Mouse (Mus musculus) forebrain, embryonic 14.5 days (tissue): ENCODE measurements around the gene Med29. TPM values are rescaled to one million over a fixed set of nuclear protein-coding genes. Genes with fewer than 3 reads are reported as not detected.

Experiments used
- ATAC-seq: fragments of 200-750 bp; cut with Nextera tagmentation; 2 replicates; pipeline ENCODE4 v1.8.0; 2017; ENCODE audit warnings: mild to moderate bottlenecking, moderate library complexity
- DNase-seq: peaks from one replicate; pipeline ENCODE4 v3.0.0-alpha.2; 2015; ENCODE audit warnings: low spot score
- H3K27ac ChIP-seq: fragments of 300-500 bp; sonication (generic); 2 replicates; pipeline ENCODE4 v1.5.1; 2014; ENCODE audit warnings: low read depth, mild to moderate bottlenecking, control low read depth, low read length, moderate library complexity
- H3K27me3 ChIP-seq: fragments of 300-500 bp; sonication (generic); replicated peaks from 2 replicates; pipeline ENCODE4 v1.6.1; 2014; ENCODE audit warnings: low read length, control low read depth, mixed read lengths; ENCODE audit not compliant: control insufficient read depth, insufficient read depth
- H3K36me3 ChIP-seq: fragments of 300-500 bp; sonication (generic); 2 replicates; pipeline ENCODE4 v1.6.1; 2014; ENCODE audit warnings: low read length, control low read depth; ENCODE audit not compliant: control insufficient read depth, insufficient read depth
- H3K4me1 ChIP-seq: fragments of 300-500 bp; sonication (generic); 2 replicates; pipeline ENCODE4 v1.6.1; 2014; ENCODE audit warnings: antibody characterized with exemption, low read length, control low read depth; ENCODE audit not compliant: control insufficient read depth, insufficient read depth
- H3K4me2 ChIP-seq: fragments of 300-500 bp; sonication (generic); 2 replicates; pipeline ENCODE4 v1.6.1; 2014; ENCODE audit warnings: mild to moderate bottlenecking, control low read depth, low read length
- H3K4me3 ChIP-seq: fragments of 300-500 bp; sonication (generic); 2 replicates; pipeline ENCODE4 v1.5.1; 2014; ENCODE audit warnings: low read depth, low read length, control low read depth
- H3K9ac ChIP-seq: fragments of 300-500 bp; sonication (generic); 2 replicates; pipeline ENCODE4 v1.6.1; 2014; ENCODE audit warnings: mild to moderate bottlenecking, low read length, control low read depth, moderate library complexity
- H3K9me3 ChIP-seq: fragments of 300-500 bp; sonication (generic); replicated peaks from 2 replicates; pipeline ENCODE4 v1.6.1; 2016; ENCODE audit warnings: low read length, control low read depth, mixed read lengths; ENCODE audit not compliant: control insufficient read depth
- WGBS: fragments of 180-500 bp; shearing (Covaris S2); extraction: QIAGEN DNeasy Blood & Tissue Kit; methylation state at CpG from one replicate; pipeline ENCODE4 v1.1.7; 2014; 5-methylcytosine and 5-hydroxymethylcytosine counted together
- polyA plus RNA-seq: library from polyadenylated mRNA; unstranded; fragments of >200 nt; fragmentation: Nextera tagmentation; extraction: Ambion mirVana; gene quantifications from 2 replicates; pipeline ENCODE4 v1.2.1, GENCODE M21; 2014

Med29 gene
- polyA plus RNA-seq, 1 experiment from 2014 or later = 52.9 TPM

GRCm38 (mm10) chr7:28380237-28381016 lies 12.1 kb downstream of the Med29 start, which contains the start of gene Zfp36:
TSS of gene Zfp36 (minus strand) at chr7:28380253.
- DNase-seq = no peak

DNA sequence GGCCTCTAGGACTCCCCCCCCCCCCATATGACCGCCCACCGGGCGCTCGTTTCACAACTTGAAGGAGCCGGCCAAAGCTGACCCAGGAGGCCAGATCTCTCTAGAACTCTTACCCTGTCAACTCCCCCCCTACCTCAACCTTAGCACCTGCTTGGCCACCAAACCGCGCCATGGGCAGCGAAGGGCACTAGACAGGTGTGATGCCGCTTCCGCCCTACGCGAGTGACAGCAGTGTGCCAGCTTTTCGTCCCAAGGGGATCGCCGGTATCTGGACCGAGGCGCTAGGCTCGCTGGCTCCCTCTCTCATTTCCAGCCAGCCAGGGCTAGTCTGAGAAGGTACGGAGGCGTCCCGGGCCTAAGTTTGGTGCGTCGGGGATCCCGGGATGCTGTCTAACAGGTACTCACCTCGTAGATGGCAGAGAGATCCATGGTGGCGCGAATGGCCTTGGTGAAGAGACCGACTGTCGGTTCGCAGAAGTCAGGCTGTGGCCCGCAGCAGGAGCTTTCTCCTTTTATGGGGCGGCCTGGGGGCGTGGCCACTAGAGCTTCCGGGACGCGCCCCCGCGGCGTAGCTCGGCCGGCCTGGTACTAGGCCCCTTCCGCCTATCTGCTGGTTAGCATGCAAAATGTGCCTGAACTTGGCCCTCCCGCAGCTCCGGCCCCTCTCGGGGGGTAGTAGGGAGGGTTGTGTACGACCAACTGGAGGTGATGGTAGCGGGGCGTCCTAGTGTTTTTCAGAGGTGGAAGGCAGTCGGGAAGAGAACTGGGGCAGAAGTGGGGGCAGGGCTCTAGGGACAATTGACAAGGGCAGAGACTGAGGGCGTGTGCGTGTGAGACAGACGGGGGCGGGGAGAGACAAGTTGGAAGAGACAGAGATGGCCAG lies 13.5 kb downstream of the Med29 start:
- H3K27me3 ChIP-seq = no peaks in the 10 kb centered on the region
- WGBS = 1% methylated on average over 53 of the region's 53 CpGs
- H3K27ac ChIP-seq = peak overlapping the region; percentile 58
- no peaks in the 10 kb centered on the region for H3K9me3 ChIP-seq
- H3K36me3 ChIP-seq = no peaks in the 10 kb centered on the region
- H3K4me3 ChIP-seq = peak overlapping the region; percentile 51
- peaks cover 33% of the 10 kb centered on the region for H3K4me1 ChIP-seq
- H3K4me2 ChIP-seq = peak overlapping the region; percentile 81
- ATAC-seq = peak; percentile 64
- H3K9ac ChIP-seq = peak overlapping the region; percentile 74
- DNase-seq = peak; percentile 86

More at GRCm38 (mm10) chr7:28380237-28381016, 12.1 kb downstream of the Med29 start, which contains the start of gene Zfp36:
- H3K4me3 ChIP-seq = peak within 1 kb of the TSS; percentile 51
- H3K4me1 ChIP-seq = peaks cover 33% of the 10 kb centered on the region
- no peaks in the 10 kb centered on the region for H3K9me3 ChIP-seq
- H3K4me2 ChIP-seq = peak within 1 kb of the TSS; percentile 81
- H3K27me3 ChIP-seq = no peaks in the 10 kb centered on the region
- H3K27ac ChIP-seq = peak within 1 kb of the TSS; percentile 58
- H3K36me3 ChIP-seq = peaks cover 5% of the 10 kb centered on the region; the same call in 1 of the 2 replicates
- 57% methylated on average over 17 of the region's 17 CpGs for WGBS
- ATAC-seq = no peak
- H3K9ac ChIP-seq = peak within 1 kb of the TSS; percentile 74

DNA sequence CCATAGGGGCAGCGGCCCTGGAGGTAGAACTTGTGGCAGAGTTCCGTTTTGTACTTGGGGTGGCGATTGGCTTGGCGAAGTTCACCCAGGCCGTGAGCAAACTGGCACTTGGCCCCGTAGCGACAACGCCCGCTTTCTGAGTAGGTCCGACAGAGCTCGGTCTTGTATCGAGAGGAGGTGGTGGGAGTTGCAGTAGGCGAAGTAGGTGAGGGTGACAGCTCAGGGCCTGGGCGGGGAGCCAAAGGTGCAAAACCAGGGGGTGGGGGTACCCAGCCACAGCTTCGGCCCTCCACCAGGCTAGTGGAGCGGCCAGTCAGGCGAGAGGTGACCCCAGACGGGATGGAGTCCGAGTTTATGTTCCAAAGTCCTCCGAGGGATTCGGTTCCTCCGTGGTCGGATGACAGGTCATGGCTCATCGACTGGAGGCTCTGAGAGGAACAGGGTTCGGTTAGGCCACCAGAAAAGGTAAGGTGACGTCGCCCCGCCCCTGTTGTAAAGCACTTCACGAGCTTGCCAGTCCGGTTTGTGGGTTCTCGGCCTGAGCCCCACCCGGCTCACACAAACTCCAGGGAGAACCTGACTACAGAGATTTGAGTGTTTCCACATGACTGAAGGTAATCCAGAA lies 14.3 kb downstream of the Med29 start:
- WGBS = 57% methylated on average over 32 of the region's 32 CpGs

DNA sequence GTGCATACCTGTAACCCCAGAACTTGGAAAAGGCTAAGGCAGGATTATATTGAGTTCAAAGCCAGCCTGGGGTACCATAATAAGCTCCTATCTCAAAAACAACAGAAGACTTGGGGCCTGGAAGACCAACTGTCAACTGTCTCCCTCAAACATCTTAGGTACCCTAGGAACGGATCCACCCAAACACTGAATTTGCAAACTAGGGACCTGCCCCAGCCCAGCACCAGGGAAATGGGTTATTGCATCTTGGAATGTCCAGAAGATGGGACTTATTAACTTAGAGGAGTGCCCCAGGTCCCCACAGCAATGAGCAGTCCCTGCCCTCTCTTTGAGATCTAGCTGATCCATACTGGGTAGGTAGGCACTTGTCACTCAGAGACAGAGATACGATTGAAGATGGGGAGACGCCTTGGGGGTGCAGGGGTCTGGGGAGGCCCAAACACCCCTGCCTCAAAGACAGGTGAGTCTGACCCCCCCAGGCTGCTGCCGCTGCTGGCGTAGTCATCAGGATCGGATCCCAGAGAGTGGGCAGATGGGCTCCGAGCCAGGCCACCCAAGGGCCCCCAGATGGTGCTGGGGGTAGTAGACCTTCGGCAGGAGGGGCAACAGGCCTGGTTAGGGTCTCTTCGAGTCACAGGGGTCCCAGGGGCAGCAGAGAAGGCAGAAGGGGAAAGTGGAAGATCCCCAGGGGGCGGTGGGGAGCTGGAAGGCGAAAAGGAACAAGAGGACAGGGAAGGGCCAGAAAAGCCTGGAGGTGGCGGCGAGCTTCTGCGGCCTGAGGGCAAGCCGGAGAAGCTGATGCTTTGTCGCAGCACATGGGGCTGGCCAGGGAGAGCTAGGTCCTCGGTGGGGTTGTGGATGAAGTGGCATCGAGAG lies 15.1 kb downstream of the Med29 start:
- DNase-seq (no peak), ATAC-seq (no peak)
- H3K4me3 ChIP-seq = peak overlapping the region; percentile 51
- H3K9me3 ChIP-seq = no peaks in the 10 kb centered on the region
- no peaks in the 10 kb centered on the region for H3K36me3 ChIP-seq
- 79% methylated on average over 18 of the region's 18 CpGs for WGBS
- no peak overlapping the region for H3K27ac ChIP-seq
- H3K4me1 ChIP-seq = peaks cover 33% of the 10 kb centered on the region
- H3K9ac ChIP-seq = 0 out of 2 replicates have a peak overlapping the region, but pooled peaks have one; percentile 3
- H3K27me3 ChIP-seq = no peaks in the 10 kb centered on the region
- peak overlapping the region; percentile 81; the same call in 1 of the 2 replicates for H3K4me2 ChIP-seq

More for the DNA sequence above, 14.3 kb downstream of the Med29 start:
- ATAC-seq = no peak
- Histone ChIP-seq H3K27ac (no peak overlapping the region), H3K27me3 (no peaks in the 10 kb centered on the region), H3K9ac (peak overlapping the region; percentile 74), H3K4me3 (peak overlapping the region; percentile 51), H3K9me3 (no peaks in the 10 kb centered on the region), H3K4me1 (peaks cover 33% of the 10 kb centered on the region), H3K4me2 (peak overlapping the region; percentile 81), H3K36me3 (no peaks in the 10 kb centered on the region)
- DNase-seq = no peak

- Histone ChIP-seq H3K4me1 (peaks cover 25% of the 10 kb centered on the region), H3K4me2 (peak overlapping the region; percentile 58), H3K27ac (peak overlapping the region; percentile 79), H3K27me3 (no peaks in the 10 kb centered on the region), H3K9me3 (no peaks in the 10 kb centered on the region), H3K9ac (peak overlapping the region; percentile 55), H3K36me3 (no peaks in the 10 kb centered on the region), H3K4me3 (peak overlapping the region; percentile 28)
- WGBS = 8% methylated on average over 30 of the region's 30 CpGs
- no peak for ATAC-seq
- DNase-seq = no peak
Measured at GRCm38 (mm10) chr7:28376011-28376771, 16.3 kb downstream of the Med29 start.

DNA sequence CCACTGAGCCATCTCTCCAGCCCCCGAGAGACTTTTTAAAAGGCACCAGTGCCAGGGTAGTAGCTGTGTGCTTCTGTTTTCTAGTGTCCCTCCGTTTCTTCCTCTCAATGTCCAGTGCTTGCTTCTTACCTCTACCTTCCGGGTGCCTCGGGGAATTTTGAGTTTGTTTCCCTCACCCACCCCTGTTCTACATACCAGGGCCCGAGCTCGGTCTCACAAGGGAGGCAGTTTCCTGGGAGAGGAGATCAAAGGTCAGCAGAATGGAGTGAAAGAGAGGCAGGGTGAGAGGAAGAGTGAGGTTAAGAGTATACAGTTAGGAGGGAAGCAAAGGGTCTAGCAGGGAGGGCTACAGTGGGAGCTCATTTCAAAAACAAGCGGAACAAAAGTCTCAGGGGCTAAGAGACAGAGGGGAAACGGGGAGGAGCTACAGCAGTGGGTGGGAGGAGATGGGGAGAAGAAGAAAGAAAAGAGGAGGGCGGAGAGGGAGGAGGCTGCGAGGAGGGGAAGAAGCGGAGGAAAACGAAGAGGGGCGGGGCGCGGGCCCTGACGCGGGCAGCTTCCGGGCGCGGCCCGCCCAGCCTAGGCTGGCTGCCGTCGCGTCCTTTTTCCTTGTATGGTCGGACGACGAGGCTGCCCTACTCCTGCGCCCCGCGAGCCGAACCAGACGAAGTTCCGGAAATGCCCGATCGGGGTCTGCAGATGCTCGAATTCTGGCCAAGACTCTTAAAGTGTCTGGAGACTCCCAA lies 17.2 kb downstream of the Med29 start:
- ATAC-seq (peak; percentile 54), DNase-seq (peak; percentile 93)
- H3K9me3 ChIP-seq = no peaks in the 10 kb centered on the region
- no peaks in the 10 kb centered on the region for H3K27me3 ChIP-seq
- peak overlapping the region; percentile 28 for H3K4me3 ChIP-seq
- peak overlapping the region; percentile 79 for H3K27ac ChIP-seq
- peak overlapping the region; percentile 58 for H3K4me2 ChIP-seq
- H3K36me3 ChIP-seq = no peaks in the 10 kb centered on the region
- 1% methylated on average over 36 of the region's 36 CpGs for WGBS
- H3K4me1 ChIP-seq = peaks cover 27% of the 10 kb centered on the region
- peak overlapping the region; percentile 55 for H3K9ac ChIP-seq

DNA sequence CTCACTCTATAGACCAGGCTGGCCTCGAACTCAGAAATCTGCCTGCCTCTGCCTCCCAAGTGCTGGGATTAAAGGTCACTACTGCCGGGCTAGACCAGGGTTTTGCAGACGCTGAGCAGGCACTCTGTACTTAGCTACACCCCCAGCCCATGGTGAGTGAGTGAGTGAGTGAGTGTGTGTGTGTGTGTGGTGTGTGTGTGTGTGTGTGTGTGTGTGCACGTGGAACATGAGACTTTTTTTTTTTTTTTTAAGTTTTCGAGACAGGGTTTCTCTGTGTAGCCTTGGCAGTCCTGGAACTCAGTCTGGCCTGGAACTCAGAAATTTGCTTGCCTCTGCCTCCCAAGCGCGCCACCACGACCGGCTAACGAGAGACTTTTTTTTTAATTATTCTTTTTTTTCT lies 17.9 kb downstream of the Med29 start:
- H3K9me3 ChIP-seq = no peaks in the 10 kb centered on the region
- peaks cover 31% of the 10 kb centered on the region for H3K4me1 ChIP-seq
- 82% methylated on average over 10 of the region's 10 CpGs for WGBS
- H3K36me3 ChIP-seq = peaks cover 4% of the 10 kb centered on the region; the same call in 1 of the 2 replicates
- H3K27me3 ChIP-seq = no peaks in the 10 kb centered on the region
- ATAC-seq (no peak), DNase-seq (no peak)
- no peak overlapping the region for H3K9ac ChIP-seq
- H3K4me2 ChIP-seq = no peak overlapping the region; the same call in 1 of the 2 replicates
- H3K4me3 ChIP-seq = no peak overlapping the region
- H3K27ac ChIP-seq = no peak overlapping the region
